Mouse (Mus musculus) kidney, adult 9 months (tissue): ENCODE data around the gene Pcnx2.

Experiments used
- DNase-seq: peaks from one replicate; pipeline ENCODE4 v3.0.0; 2022

Pcnx2 gene

GRCm38 (mm10) chr8:125750846-125751245 lies 147.3 kb downstream of the Pcnx2 start:
- no peak for DNase-seq

- DNase-seq = no peak
Observed at GRCm38 (mm10) chr8:125747390-125747789, 150.7 kb downstream of the Pcnx2 start.

GRCm38 (mm10) chr8:125744914-125745576 lies 153.1 kb downstream of the Pcnx2 start:
- no peak for DNase-seq

GRCm38 (mm10) chr8:125742406-125742805 lies 155.7 kb downstream of the Pcnx2 start:
- no peak for DNase-seq

- no peak for DNase-seq
Observed at GRCm38 (mm10) chr8:125741855-125742254, 156.3 kb downstream of the Pcnx2 start.

DNA sequence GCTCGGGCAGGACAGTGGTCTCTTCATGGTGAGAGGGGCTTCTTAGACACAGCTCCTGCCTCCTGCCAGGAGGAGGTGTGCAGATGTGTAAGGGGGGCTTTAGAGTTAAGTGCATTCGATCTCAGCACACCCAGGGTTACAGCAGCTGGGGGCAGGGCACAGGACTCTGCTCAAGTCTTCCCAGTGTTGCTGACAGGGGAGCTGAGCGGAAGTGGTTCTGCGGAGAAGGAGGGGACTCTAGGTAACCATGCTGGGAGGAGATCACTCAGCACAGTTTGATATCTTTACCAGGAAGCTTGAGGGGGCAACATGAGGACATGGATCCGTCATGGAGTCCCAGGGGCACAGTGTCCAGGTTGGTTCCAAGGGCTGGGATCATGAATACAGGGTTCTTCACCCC lies 156.7 kb downstream of the Pcnx2 start:
- DNase-seq = no peak

DNA sequence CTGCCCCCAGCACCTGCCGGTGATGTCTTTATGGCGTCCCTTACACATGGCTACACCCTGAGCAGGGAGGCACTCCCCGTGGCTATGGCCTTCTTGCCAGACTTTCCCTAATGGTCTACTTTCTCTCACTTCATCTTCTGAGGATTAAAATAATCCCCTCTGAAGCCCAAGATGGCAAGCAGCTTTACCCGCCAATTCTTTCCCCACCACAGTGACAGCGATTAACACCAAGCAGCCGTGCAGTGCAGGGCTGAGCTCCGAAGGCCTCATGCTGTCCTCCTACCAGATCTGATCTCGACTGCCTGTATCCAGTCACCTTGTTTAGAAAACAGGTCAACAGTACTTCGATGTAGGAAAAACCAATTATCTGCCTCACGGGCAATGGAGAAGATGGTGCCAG lies 157.5 kb downstream of the Pcnx2 start:
- DNase-seq = no peak

GRCm38 (mm10) chr8:125738956-125739355 lies 159.2 kb downstream of the Pcnx2 start:
- no peak for DNase-seq

GRCm38 (mm10) chr8:125733964-125734956 lies 163.9 kb downstream of the Pcnx2 start:
- DNase-seq = peak; percentile 89

- DNase-seq = no peak
Observed at GRCm38 (mm10) chr8:125729746-125730145, 168.4 kb downstream of the Pcnx2 start, which contains the start of gene Ntpcr. Gene Ntpcr (plus strand): TSS chr8:125729963.

DNA sequence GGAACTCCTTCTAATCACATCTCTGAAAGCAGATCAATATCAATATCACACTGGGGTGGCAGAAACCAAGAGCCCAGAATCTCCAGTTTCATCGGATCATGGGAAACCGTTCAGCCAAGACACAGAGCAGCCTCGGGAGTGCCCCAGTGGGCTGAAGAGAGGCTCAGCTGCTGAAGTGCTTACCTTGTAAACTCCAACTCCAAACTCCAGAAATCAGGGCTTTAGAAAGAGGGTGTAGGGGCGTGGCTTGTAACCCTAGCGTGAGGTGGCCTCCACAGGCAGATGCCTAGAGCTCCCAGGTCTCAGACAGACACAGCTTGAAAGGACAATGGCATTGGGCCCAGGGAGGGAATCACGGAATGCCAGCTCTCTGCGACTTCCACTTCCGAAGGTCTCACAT lies 170.3 kb downstream of the Pcnx2 start:
- DNase-seq = no peak

DNA sequence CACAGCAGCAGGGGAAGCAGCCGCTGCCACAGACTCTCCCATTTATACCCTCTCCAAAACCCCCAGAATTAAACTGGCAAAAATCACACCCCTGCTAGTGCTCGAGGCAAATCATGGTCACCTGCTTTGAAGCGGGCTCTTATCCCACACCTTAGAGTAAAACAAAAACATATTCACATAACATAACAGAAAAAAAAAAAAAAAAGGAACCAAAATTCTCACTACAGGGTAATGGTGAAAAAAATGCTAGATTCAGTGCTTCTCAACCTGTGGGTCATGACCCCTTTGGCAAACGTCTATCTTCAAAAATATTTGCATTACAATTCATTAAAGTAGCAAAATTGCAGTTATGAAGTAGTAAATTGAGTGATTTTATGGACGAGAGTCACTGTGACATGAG lies 171.1 kb downstream of the Pcnx2 start:
- DNase-seq = no peak

DNA sequence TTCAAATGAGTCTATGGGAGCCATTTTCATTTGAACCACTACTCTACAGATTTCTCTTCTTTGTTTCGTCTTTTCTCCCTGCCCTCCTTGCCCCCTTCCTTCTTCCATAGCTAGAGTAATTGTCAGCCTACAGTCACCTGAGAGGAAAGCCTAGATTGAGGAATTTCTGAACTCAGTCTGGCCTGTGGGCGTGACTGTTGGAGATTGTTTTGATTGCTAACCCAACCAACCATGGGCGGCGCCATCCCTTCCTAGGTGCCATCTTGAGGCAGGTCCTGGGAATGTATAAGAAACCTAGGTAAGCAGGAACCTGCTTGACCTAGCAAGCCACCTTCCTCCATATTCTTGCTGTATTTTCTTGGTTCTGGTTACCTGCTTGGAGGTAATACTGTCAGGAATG lies 172.0 kb downstream of the Pcnx2 start:
- DNase-seq = no peak

GRCm38 (mm10) chr8:125725037-125725820 lies 172.9 kb downstream of the Pcnx2 start:
- no peak for DNase-seq

- DNase-seq = peak; percentile 31
Observed at GRCm38 (mm10) chr8:125723437-125723836, 174.7 kb downstream of the Pcnx2 start.

- peak; percentile 76 for DNase-seq
Observed at GRCm38 (mm10) chr8:125722675-125723074, 175.4 kb downstream of the Pcnx2 start.

- no peak for DNase-seq
Observed at GRCm38 (mm10) chr8:125718914-125719313, 179.2 kb downstream of the Pcnx2 start.

- DNase-seq = peak; percentile 67
Observed at GRCm38 (mm10) chr8:125716613-125717012, 181.5 kb downstream of the Pcnx2 start.

GRCm38 (mm10) chr8:125716211-125716610 lies 181.9 kb downstream of the Pcnx2 start:
- no peak for DNase-seq

GRCm38 (mm10) chr8:125711514-125711913 lies 186.6 kb downstream of the Pcnx2 start:
- DNase-seq = no peak

DNA sequence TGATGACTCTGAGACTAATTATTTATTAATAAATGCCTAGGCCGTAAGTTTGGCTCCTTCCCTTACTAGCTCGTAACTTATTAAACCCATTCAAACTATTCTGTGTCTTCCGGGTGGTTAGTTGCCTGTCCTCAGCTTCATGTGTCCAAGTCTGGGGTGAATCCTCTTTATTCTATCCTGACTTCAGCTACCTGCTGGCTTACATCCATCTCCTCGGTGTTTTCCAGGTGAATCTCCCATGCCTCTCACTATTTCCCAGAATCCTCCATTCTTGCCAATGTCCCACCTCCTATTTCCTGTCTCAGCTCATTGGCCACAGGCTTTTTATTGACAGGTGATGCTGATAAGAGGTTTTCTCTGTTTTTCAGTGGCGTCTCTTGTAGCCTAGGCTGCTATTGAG lies 188.9 kb downstream of the Pcnx2 start:
- peak; percentile 66 for DNase-seq

DNA sequence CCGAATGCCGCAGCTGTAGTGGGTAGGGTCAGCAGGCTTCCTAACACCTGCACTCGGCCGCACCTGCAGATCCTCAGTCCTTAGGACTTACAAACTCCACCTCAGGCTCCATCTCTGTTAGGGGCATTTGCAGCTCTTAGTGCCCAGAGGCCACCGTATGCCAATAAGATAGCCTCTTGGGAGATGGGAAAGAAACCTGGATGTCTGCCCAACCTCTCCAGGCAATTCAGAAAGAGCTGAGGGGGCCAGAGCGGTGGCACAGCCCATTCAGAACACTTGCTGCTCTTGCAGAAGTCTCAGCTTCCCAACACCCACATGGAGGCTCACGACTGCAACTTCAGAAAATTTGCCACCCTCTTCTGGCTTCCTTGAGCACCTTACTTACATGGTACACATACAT lies 192.3 kb downstream of the Pcnx2 start:
- DNase-seq = no peak

- DNase-seq = no peak
Observed at GRCm38 (mm10) chr8:125704434-125704833, 193.7 kb downstream of the Pcnx2 start.
